Mouse (Mus musculus) stomach, postnatal 0 days (tissue): Measurements from ENCODE around the gene Gm32742.

Experiments
- CTCF ChIP-seq: IDR thresholded peaks from 2 replicates; pipeline ENCODE4 v1.5.1; 2016; ENCODE audit warnings: antibody characterized with exemption, low read depth, mild to moderate bottlenecking, moderate library complexity
- EP300 ChIP-seq: optimal IDR thresholded peaks from 2 replicates; pipeline ENCODE3; 2016; ENCODE audit warnings: antibody characterized with exemption

GRCm38 (mm10) chr9:51190655-51191054, 25.3 kb upstream of the Gm32742 start:
- TF ChIP-seq CTCF (no peak), EP300 (no peak)
